Mouse (Mus musculus): ENCODE results near the gene 1700001P01Rik.
"Not testable (repeated sequence)": the region's sequence is repeated elsewhere in the genome, so short reads cannot be mapped to it uniquely, and the experiment has no call there.

1700001P01Rik gene

DNA sequence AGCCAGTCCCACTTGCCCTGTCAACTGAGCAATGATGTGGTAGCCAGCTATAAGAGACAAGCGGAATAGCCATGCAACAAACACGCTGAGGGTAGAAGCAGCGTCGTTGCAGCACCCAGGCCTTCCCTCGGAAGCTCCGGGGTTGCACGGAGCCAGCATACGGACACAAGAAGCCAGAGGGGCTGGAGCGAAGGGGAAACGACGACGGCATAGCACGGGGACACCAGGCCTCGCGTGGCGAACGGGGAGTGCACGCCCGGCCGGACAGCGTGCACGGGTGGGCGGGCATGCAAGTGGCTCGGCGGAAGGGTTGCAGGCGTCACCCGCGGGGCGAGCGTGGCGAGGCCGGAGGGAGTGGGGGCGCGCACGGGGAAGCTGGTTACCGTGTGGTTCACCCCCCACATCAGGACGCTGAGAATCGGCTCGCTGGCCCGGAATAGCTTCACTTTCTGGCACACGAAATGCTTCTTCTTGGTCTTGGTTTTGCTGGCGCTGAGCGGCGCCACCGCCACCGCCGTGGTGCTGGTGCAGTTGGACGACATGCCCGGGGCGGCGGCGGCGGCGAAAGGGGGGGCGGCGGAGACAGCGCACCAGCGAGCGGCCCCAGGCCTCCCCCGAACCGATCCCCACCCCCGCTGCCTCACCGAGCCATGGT lies 31.5 kb downstream of the 1700001P01Rik start, which contains the start of gene Pip4k2b:
Gene Pip4k2b (minus strand): TSS at position 642 of the 655 bp plus-strand sequence.
- peak; percentile 63 for DNase-seq

DNA sequence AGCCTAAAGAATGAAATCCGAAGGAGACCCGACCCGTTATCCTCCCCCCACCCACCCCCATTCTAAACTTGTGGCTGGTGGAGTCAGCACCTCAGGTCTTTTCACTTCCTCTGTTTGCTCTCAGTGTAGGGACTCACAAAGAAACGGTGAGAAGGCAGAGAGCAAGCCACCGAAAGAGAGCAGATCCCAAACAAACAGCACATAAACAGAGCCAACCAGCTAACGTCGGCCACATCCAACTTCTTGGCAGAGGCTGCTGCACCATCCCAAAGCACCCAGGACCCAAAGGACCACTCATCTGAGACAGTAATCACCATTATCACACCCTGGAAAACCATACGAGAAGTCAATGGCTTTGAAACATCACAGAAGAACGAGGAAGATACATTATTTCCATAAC lies 32.3 kb downstream of the 1700001P01Rik start:
- no peak for DNase-seq

DNA sequence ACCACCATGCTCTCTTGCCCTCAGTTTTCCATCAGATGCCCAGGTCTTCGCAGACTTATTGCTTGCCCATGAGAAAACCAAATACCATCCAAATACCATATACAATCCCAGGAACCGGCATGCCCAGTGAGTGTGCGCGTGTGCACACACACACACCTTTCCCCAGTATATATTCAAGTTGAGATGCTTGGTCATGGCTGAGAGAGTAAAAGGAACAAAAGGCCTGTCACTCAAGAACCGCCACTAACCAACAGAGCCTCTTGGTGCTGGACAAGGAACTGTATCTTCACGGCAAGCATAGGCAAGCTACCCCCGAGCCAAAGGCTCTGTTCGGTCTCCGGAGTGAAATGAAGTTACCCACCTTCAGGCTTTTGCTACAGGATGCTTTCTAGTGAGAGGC lies 33.1 kb downstream of the 1700001P01Rik start:
- DNase-seq = no peak

DNA sequence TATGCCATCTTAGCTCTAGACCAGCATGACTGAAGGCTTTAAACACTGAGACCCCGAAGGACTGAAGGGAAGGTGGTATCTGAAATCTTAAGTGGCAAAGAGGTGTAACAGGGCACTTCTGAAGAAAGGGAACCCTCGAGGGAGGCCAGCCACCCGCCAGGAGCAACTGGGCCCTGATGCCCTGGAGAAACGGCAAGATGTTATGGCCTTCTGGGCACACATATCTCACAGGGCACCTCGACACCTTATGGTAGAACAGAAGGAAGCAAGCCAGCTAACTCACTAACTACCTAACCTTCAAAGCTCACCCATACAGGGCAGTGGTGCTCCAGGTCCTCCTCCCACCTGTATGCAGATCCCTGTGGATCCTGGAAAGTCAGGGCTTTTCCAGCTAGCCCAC lies 33.6 kb downstream of the 1700001P01Rik start:
- no peak for DNase-seq

DNA sequence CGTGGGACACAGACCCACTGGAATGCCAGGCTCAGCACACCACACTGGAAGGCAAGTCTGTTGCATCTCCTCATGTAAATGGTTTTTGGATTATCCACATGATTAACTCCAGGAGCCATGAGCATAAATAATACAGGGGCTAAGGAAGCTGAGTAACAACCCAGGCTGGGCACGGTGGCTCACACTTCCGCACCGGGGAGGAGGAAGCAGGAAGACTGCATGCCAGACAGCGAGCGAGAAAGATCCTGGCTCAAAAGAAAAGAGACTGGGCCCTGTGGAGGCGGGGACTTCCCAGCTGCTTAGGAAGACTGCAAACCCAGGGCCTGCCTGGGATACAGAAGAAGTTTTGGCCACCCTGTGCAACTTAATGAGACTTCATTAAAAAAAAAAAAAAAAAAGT lies 35.5 kb downstream of the 1700001P01Rik start:
- DNase-seq = no peak

DNA sequence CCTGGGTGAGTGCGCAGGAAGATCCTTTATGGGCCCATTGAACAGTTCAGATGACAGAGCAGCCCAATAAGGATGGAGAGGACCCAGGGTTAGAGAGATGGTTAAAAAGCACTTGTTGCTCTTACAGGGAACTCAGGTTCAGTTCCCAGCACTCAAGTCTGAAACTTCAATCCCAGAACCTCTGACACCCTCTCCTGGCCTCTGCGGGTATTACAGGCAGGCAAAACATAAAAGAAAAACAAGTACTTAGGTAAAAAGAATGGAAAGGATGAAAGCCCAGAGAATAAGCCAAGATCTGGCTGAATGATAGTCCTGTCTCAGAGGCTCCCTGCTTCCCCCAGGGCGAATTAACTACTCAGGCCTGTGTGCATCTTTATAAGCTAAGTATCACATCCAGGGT lies 36.6 kb downstream of the 1700001P01Rik start:
- no peak for DNase-seq

DNA sequence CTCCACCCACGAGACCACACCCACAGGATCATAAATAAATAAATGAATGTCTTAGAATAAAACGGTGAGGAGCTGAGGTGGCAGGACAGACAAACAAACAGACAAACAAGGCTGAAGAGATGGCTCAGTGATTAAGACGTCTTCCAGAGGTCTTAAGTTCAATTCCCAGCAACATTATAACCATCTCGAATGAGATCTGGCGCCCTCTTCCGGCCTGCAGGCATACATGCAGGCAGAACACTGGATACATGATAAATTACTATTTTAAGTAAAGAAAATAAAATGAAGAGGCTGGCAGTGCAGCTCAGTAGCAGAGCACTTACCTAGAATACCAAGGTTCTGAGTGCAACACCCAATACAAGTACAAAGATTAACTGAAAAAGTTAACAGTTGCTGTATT lies 37.0 kb downstream of the 1700001P01Rik start:
- peak; percentile 34 for DNase-seq

DNA sequence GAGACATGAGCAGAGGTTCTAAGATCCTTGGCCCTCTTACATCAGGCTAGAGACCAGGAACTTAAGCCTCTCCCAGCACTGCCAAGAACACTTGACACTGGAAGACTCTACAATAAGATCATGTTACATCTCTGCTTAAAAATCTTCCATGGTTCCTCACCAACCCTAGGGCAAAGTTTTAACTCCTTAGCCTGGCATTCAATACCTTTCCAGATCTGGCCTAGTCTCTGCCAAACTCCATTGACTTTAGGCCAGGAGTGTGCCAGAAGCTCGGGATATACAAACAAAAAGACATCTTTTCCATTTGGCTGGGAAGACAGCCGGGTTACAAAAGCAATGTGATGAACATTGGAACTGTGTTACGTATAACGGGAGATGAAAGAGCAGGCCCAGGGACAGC lies 38.1 kb downstream of the 1700001P01Rik start:
- DNase-seq = no peak

DNA sequence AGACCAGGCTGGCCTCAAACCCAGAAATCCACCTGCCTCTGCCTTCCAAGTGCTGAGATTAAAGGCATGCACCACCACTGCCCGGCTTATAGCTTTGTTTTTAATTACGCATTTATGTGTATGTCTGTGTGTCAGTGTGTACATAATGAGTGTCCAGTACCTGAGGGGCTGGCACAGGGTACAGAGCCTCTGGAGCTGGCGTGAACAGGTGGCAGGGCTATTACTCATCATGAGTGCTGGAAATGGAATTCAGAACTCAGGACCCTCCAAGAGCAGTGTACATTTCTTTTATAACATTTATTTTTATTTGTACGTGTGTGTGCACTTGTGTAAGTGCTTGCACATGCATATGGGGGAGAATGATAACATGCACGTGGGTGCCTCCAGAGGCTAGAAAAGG lies 39.1 kb downstream of the 1700001P01Rik start:
- no peak for DNase-seq

DNA sequence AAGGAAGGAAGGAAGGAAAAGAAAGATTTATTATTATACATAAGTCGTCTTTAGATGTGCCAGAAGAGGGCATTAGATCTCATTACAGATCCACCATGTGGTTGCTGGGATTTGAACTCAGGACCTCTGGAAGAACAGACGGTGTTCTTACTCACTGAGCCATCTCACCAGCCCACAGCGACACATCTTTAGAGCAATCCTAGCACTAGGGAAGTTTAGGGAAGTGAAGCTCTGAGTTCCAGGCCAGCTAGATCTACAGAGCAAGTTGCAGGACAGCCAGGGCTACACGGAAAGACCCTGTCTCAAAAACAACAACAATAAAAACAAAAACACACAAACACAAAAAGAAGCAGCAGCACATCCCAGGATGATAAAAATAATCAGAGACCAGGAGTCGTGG lies 40.9 kb downstream of the 1700001P01Rik start:
- DNase-seq = not testable (repeated sequence)

DNA sequence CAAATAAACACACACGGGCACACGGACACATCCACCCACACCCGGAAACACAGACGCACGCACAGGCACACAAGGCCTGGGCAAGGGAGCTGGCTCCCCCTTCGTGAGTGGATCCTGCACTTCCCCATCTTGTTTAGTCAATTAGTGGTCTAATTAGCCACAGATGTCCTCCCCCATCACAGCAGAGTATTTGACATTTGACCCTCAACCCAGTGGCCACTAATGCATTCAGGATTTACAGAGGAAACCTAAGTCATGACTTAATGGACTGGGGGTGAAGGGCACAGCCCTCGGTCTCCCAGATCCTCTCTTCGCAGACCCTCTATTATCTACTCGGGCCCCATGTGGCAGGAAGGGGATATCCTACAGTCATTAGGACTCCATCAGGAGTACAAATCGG lies 42.0 kb downstream of the 1700001P01Rik start:
- DNase-seq = no peak

DNA sequence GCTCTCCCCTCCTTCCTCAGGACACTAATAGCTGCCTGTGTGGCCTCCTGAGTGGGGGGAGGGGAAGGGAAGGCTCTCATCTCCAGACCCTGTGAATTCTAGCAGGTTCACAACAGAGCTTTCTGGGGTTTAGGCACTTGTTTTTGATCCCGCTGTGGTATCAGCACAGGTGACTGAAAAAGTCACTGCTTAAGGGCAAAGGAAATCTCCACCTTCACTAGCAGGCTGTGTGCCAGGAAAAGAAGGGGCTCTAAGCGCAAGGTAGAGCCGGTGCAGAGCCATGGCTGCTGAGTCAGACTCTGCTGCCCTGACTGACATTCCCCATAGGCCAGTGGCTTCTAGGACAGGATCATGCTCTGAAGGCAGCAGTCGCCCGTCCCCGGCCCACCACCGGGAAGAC lies 47.0 kb downstream of the 1700001P01Rik start:
- DNase-seq = no peak

DNA sequence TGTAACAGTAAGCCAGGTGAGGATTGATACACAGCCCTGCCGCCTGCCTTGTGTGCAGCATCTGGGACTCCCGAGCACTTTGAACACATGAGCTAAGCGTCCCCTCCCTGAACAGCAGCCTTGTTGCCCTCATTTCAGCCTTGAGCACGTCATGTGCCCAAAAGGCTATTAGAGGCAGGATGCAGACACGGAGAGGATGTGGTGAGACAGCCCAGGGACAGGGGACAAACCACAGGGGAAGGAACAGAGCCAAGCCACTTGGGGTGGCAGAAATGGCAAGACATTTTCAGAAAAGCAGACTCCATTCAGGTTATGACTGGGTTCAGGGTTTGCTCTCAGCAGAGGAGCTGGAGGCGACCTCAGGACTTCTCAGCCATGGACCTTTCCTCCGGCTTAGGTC lies 47.4 kb downstream of the 1700001P01Rik start:
- DNase-seq = no peak

DNA sequence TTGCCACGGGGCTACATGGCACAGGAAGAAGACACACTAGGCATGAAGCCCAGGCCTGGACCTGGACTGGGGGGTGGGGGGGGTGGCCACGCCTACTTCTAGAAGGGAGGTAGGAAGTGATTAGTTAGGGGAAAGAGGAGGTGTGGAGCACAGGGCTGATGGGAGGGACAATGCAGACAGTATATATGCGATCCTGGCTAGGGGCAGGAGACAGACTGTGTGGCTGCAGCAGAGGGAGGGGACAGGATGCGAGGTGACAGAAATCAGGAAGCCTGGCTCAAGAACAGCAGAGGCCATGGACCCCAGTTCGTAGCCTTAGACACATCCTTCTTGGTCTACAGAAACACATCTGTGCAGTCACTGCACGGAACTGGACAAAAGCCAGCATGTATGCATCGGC lies 52.0 kb downstream of the 1700001P01Rik start:
- no peak for DNase-seq
